Mouse (Mus musculus) layer of hippocampus, adult 18-20 months (tissue): ENCODE data around the gene Ephb1. TPM values are rescaled to one million over a fixed set of nuclear protein-coding genes. Genes with fewer than 3 reads are reported as not detected.

Source experiments
- DNase-seq, 2 experiments: peaks; one replicate each; pipeline ENCODE4 v3.0.0; 2022; ENCODE audit warnings: low spot score in 2 of 2
- total RNA-seq, 2 experiments: library from RNA; stranded (reverse); gene quantifications; 2 replicates each; pipeline ENCODE4 v1.2.3; 2021

The Ephb1 gene
- total RNA-seq, 2 experiments from 2014 or later = 22.9 to 23.8 TPM

GRCm38 (mm10) chr9:102307656-102308055, 46.8 kb downstream of the Ephb1 start:
- no peak for DNase-seq

DNA sequence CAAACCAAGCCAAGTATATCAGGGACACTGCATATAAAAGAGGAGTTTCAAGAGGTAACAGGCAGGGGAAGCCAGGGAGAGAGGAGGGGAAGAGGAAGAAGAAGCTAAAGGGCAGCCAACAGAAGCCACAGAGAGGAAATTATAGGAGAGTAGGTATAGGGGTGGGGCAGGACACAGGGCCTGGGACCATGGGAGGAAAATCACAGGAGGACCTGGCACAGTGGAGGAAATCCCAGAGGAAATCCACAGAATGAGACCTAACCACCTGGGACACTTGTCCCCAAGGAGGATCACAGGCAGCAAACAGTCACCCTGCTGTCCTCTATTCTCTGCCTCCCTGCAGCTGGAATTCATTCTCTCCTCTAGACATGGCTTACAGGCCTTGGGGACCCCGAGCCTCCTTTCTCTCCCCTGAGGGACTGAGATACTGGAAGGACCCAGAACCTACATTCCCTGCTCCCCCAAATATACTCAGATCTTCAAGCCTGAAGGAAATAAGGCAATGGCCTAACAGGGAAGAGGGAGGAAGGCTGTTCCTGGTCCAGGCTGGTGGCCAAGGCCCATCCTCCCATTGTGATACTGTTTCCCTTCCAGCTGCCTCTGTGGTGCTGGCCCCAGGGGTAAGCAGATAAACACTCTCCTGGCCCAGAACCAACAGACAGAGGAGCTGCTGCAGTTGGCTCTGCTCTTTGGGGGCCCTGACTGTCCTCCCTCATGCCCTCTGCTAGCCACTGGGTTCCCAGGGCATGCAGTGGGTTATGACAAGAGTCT, 47.7 kb downstream of the Ephb1 start:
- DNase-seq = peak in 1 of 2 experiments; percentile 15

DNA sequence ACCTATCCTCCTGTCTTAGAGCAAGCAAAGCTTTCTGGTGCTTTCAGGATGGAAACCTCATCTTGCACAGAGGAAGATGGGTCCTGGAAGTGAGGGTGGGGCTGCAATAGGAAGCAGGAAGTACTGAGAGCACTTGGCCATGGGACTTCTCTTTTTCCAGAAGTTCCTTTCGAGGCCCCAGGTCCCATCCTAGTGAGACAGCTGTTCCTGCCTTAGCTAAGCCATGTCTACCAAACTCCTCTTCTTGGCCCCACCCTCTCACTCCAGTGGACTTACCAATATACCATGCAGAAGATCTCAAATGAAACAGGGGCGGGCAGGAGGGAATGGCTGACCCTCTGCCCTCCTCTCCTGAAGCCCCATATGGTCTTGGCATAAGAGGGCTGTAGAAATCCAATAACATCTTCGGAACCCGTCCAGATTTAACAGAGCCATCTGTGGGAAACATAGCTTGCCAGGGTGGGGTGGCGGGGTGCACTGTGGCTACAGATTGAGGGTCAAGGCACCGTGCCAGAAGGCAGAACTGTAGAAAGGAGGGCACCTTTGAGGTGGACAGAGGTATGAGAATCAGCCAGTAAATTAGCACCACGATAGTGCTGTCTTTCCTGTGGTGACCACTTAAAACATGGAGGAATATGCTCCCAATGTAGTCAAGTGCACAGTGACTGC, 48.9 kb downstream of the Ephb1 start:
- no peak for DNase-seq

GRCm38 (mm10) chr9:102304796-102305195, 49.7 kb downstream of the Ephb1 start:
- peak in 1 of 2 experiments; percentile 10 for DNase-seq

- DNase-seq = no peak
These were observed 50.6 kb downstream of the Ephb1 start for GRCm38 (mm10) chr9:102303882-102304281.

DNA sequence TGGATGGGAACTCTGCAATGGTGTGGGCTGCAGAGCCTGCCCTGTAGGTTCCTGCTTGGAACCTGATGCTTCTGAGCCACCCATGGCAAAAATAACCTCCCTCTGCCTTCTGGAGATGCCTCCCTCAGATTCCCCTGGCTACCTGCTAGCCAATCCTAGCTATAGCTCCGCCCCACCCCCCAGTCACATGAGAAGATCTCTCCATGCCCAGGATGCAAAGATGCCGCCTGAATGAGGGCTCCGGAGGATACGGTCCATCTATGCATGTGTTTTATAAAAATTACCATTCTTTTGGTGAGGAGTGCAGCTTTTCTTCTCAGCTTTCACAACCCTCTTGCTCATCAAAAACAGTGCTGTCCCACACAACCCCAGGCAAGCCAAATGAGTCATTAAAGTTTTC, 53.5 kb downstream of the Ephb1 start:
- DNase-seq = no peak

GRCm38 (mm10) chr9:102298741-102299140, 55.8 kb downstream of the Ephb1 start:
- no peak for DNase-seq

GRCm38 (mm10) chr9:102297986-102298385, 56.5 kb downstream of the Ephb1 start:
- peak in 1 of 2 experiments; percentile 33 for DNase-seq

DNA sequence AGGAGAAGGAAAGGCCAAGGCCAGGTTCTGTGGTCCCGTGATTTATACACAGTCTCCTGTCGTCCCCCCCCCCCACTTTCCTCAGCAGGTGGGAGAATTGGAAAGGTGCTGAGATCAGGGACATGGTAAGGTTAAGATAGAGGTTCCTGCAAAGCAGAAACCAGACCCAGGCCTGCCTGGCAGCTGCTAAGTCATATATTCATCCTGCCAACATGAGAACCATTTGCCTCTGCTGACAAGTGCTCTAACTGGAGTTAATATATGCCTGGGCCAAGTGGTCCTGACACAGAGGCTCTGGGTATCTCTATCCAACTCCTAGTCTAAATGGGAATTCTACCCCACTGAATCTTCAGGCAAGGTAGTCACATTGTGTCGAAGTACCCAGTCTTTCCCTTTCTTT, 57.3 kb downstream of the Ephb1 start:
- no peak for DNase-seq

DNA sequence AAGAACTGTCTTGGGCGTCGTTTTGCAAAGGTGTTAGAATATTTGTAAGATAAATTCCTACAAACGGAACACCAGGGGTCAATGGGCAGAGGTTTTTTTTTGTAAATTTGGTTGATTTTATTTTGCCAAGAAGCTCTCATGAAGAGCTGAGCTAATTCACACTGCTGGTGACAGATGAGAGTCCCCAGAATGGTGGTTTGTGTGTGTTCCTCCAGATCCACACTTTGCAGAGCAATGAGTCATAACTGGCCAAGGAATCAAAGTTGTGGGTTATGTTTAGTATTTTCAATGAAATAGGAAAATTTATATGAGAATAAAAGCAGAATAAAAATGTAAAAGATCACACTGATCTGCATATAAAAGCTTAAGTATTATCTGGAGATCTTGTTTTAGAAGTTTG, 60.9 kb downstream of the Ephb1 start:
- no peak for DNase-seq

- no peak for DNase-seq
These were observed 63.3 kb downstream of the Ephb1 start for GRCm38 (mm10) chr9:102291230-102291629.

GRCm38 (mm10) chr9:102288356-102288755, 66.1 kb downstream of the Ephb1 start:
- no peak for DNase-seq

DNA sequence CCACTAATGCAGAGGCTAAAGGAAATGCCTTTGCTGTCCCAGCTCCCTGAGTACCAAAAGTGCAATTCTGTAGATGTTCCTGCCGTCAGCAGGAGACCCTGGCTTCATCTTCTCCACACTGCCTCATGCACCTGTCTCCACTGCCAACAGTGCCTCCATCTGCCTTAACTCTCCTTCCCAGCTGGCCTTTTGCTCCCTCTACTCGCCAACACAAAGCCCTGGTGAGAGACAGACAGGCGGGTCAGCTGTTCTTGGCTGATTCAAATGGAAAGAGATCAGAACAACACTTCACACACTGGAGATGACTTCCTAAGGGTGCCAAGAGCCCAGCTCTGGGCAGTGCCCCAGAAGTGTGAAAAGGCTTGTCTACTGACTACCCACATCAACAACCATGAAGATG, 78.6 kb downstream of the Ephb1 start:
- no peak for DNase-seq

- no peak for DNase-seq
These were observed 80.5 kb downstream of the Ephb1 start for GRCm38 (mm10) chr9:102274016-102274415.

DNA sequence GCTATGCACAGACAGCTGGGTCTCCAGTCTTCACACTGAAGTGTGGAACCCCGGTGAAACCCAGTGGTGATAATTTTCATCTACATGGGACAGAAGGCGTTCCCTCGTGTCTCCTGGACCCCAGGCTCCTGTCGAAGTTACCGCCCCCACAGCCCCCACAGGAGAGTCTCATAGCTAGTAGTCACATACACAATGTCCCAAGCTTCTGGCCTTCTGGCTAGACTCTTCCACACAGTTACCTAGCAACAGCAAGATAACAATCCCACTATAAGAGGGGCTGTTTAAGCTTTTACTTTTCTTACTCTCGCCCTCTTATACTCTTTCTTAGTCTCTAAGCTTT, 81.1 kb downstream of the Ephb1 start:
- DNase-seq = no peak

GRCm38 (mm10) chr9:102272731-102273468, 81.6 kb downstream of the Ephb1 start:
- DNase-seq = no peak

GRCm38 (mm10) chr9:102270496-102270895, 84.0 kb downstream of the Ephb1 start:
- DNase-seq = peak in 1 of 2 experiments; percentile 9

GRCm38 (mm10) chr9:102267311-102268027, 87.0 kb downstream of the Ephb1 start:
- DNase-seq = peak in 1 of 2 experiments; percentile 60

DNA sequence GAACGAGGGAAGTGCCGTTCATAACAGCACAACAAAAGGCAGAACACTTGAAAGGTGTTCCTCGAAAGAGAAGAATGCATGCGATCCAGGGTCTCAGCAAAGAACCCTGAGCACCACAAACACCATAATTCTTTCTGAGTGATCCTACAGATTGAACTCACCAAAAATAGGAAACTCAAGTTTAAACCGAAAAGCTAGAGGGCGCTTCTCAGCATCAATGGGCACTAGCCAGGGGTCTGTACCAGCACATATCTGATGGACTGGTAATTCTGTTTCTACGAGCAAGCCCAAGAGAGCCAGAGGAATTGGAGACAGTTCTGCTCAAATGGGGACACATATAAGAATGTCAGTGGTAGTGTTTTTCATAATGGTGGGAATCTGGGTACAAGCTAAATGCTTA, 90.7 kb downstream of the Ephb1 start:
- no peak for DNase-seq

DNA sequence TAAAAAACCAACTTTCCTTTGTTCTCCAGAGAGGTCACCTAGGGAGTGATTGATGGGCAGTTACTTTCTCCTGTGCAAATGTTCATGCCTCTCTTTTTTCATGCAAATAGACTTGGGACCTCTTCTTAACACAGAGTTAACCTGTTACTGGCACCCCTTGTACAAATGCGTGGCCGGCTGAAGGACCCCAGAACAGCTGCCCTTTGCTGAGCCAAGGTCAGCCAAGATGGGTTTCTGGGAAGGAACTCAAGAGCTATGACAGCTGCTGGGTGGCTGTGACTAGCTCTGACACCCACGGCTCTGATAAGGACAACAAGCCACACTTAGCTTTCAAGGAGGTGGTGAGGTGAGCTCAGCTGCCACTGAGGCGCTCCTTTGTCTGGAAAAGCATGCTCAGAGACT, 92.4 kb downstream of the Ephb1 start:
- no peak for DNase-seq

GRCm38 (mm10) chr9:102261511-102261910, 93.0 kb downstream of the Ephb1 start:
- DNase-seq = no peak
